In the genomic region with DNA sequence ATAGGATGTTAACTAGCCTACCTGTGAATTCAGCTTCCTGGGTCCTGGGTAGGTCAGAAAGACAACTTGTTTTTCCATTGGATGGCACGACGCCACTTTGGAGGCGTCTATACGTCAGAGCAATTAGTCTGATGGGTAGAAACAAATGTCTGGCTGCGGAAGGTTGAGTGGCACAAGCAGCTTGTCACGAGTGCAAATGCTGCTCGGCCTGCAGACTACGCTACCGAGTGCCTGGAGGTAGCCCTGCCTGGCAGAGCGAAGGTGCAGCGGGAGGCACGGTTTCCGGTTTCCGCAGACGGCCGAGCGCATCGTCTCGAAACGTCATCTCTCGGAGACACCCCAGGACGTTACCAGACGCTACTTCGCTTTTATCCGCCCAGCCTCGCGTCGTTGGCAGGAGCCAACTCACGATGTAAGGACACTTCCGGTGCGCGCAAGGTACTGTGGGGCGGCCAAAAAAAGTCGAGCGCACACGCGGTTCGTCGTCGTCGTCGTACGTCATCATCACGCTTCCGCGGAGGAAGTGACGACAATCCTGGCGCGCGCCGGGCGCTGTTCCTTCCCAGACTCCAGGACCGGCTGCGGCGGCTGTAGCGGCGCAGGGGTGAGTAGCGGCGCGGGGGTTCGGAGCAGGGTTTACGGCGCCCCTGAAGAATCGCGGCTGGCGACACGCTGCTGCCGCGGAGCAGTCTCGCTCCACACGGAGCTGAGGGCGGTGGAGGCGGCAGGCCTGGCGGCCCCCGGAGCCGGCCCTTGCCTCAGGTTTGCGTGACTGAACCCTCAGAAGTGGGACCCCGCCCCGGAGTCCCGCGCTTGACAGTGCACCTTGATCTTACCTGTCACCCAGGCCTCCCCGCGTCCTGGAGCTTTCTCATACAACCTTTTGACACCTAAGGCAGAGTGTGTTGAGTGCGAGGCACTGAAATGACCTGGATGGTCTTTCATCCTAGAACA, we compare ENCODE assay signal across 8 mouse cellular contexts. TPM values are rescaled to one million over a fixed set of nuclear protein-coding genes. Genes with fewer than 3 reads are reported as not detected.
A peak's percentile ranks its signal among the peaks of the same experiment; 100 is the strongest.
DNase-seq lines count a peak whose midpoint lies in the region; ATAC-seq lines count a peak whose summit lies in the region.

A gene (plus strand): TSS at position 517 of the 954 bp plus-strand sequence.

- peaks cover 57% of the 10 kb centered on the region for H3K79me2 ChIP-seq in macrophage (ENCODE audit: inconsistent target)

- peak within 1 kb of the TSS; percentile 72 for H3K4me2 ChIP-seq in hindbrain, embryonic 16.5 days (ENCODE audit: low read length)

- H3K27ac ChIP-seq in hindbrain, embryonic 16.5 days (ENCODE audit: low read depth, low read length) = peak within 1 kb of the TSS; percentile 91
- H3K27ac ChIP-seq in macrophage = peak within 1 kb of the TSS; percentile 71

- peak within 1 kb of the TSS; percentile 88 for H3K9ac ChIP-seq in hindbrain, embryonic 16.5 days (ENCODE audit: low read depth, low read length)

- DNase-seq in WW6 (ENCODE audit: low read depth, low spot score) = peak; percentile 98
- DNase-seq in cerebellum, postnatal 4 days (ENCODE audit: low spot score in 2 of 2) = peak; percentile 96
- peak; percentile 97 for DNase-seq in gastrocnemius, adult 18-20 months (ENCODE audit: low spot score)
- peak; percentile 96 to 97 for DNase-seq in left cerebral cortex, adult 18-20 months (ENCODE audit: low spot score in 2 of 2)
- peak; percentile 98 for DNase-seq in right cerebral cortex, adult 18-20 months
- peak; percentile 86 for DNase-seq in urinary bladder, postnatal 10 days (ENCODE audit: low spot score)

- peak; percentile 100 for ATAC-seq in hindbrain, embryonic 16.5 days

- H3K4me1 ChIP-seq in hindbrain, embryonic 16.5 days (ENCODE audit: control insufficient read depth, insufficient read depth, low read depth, low read length) = peaks cover 9% of the 10 kb centered on the region

- no peaks in the 10 kb centered on the region for H3K27me3 ChIP-seq in hindbrain, embryonic 16.5 days (replicated peaks; ENCODE audit: control insufficient read depth, insufficient read depth, low read length)

- H3K9me3 ChIP-seq in hindbrain, embryonic 16.5 days (ENCODE audit: control insufficient read depth, low read length) = no peaks in the 10 kb centered on the region

- H3K4me3 ChIP-seq in hindbrain, embryonic 16.5 days (ENCODE audit: low read length) = peak within 1 kb of the TSS; percentile 93
- H3K4me3 ChIP-seq in macrophage (ENCODE audit: inconsistent target) = peak within 1 kb of the TSS; percentile 89

- peaks cover 22% of the 10 kb centered on the region for H3K36me3 ChIP-seq in hindbrain, embryonic 16.5 days (ENCODE audit: control insufficient read depth, insufficient read depth, low read length)
- H3K36me3 ChIP-seq in macrophage (ENCODE audit: inconsistent target) = peaks cover 31% of the 10 kb centered on the region

- WGBS in hindbrain, embryonic 16.5 days = under 1% methylated on average over 75 of the region's 84 CpGs
- WGBS in macrophage (ENCODE audit: missing documents) = under 1% methylated on average over 81 of the region's 84 CpGs

RNA-seq across cellular contexts. Expression of the gene that starts here (rescaled TPM):
- total RNA-seq in gastrocnemius, adult 18-20 months (2021) = 10 to 100 TPM; 29.4 to 30.4 TPM
- 50.0 and 54.9 TPM in 2 replicates for polyA plus RNA-seq in hindbrain, embryonic 16.5 days (2015; fragmentation: Nextera tagmentation; extraction: Ambion mirVana)
- total RNA-seq in left cerebral cortex, adult 18-20 months (2021) = 10 to 100 TPM; 47.1 to 49.4 TPM
- total RNA-seq in macrophage (2018; cell fraction: chromatin; rRNA removed) = 100 to 1,000 TPM; 275 to 612 (median 339) TPM
- total RNA-seq in macrophage (2018; cell fraction: cytosol; rRNA removed) = 10 to 100 TPM; 43.3 to 62.6 (median 51.6) TPM
- 100 to 1,000 TPM in 25 of 26 experiments, 10 to 100 TPM in 1; 96.7 to 275 (median 154) TPM for total RNA-seq in macrophage (2018; cell fraction: nucleus; rRNA removed)
- polyA plus RNA-seq in macrophage (2018) = 67.8 to 153 TPM (median 75.9 TPM) in 3 replicates

Comparison
In these comparisons a context has a peak if more than half of its experiments do, and no peak if none do; other contexts are left out.
1. Peak in every context shown above with its lines: DNase-seq, ATAC-seq, H3K4me3 ChIP-seq and H3K27ac ChIP-seq.